Mouse (Mus musculus) limb, embryonic 13.5 days (tissue): ENCODE data around the gene Pheta2. TPM values are rescaled to one million over a fixed set of nuclear protein-coding genes. Genes with fewer than 3 reads are reported as not detected.
"Not testable (repeated sequence)": the region's sequence is repeated elsewhere in the genome, so short reads cannot be mapped to it uniquely, and the experiment has no call there.

ENCODE experiments used
- ATAC-seq: fragments of 200-750 bp; cut with Nextera tagmentation; 2 replicates; pipeline ENCODE4 v1.8.0; 2017; ENCODE audit warnings: low read depth, moderate number of reproducible peaks, moderate TSS enrichment; ENCODE audit not compliant: low FRiP score
- H3K27ac ChIP-seq: fragments of 300-500 bp; sonication (generic); 2 replicates; pipeline ENCODE4 v1.5.1; 2015; ENCODE audit warnings: inconsistent platforms, mild to moderate bottlenecking, moderate library complexity
- H3K27me3 ChIP-seq: fragments of 300-500 bp; sonication (generic); 2 replicates; pipeline ENCODE4 v1.6.1; 2015; ENCODE audit warnings: mild to moderate bottlenecking, inconsistent platforms
- H3K36me3 ChIP-seq: fragments of 300-500 bp; sonication (generic); 2 replicates; pipeline ENCODE4 v1.6.1; 2015; ENCODE audit warnings: inconsistent platforms, mild to moderate bottlenecking, moderate library complexity
- H3K4me1 ChIP-seq: fragments of 300-500 bp; sonication (generic); 2 replicates; pipeline ENCODE4 v1.6.1; 2015; ENCODE audit warnings: inconsistent platforms
- H3K4me2 ChIP-seq: fragments of 300-500 bp; sonication (generic); replicated peaks from 2 replicates; pipeline ENCODE4 v1.6.1; 2015; ENCODE audit warnings: inconsistent platforms, mild to moderate bottlenecking, moderate library complexity
- H3K4me3 ChIP-seq: fragments of 300-500 bp; sonication (generic); 2 replicates; pipeline ENCODE4 v1.5.1; 2015; ENCODE audit warnings: moderate library complexity, mild to moderate bottlenecking, inconsistent platforms
- H3K9ac ChIP-seq: fragments of 300-500 bp; sonication (generic); 2 replicates; pipeline ENCODE4 v1.6.1; 2015; ENCODE audit warnings: mild to moderate bottlenecking, inconsistent platforms
- H3K9me3 ChIP-seq: fragments of 300-500 bp; sonication (generic); 2 replicates; pipeline ENCODE4 v1.6.1; 2016; ENCODE audit warnings: inconsistent platforms
- WGBS: fragments of 180-500 bp; shearing (Covaris S2); methylation state at CpG from one replicate; pipeline ENCODE4 v1.1.7; 2015; 5-methylcytosine and 5-hydroxymethylcytosine counted together
- polyA plus RNA-seq: library from polyadenylated mRNA; unstranded; fragments of >200 nt; fragmentation: Nextera tagmentation; extraction: Ambion mirVana; gene quantifications from 2 replicates; pipeline ENCODE4 v1.2.1, GENCODE M21; 2015

Pheta2 gene
- polyA plus RNA-seq, 1 experiment from 2014 or later: 18.6 TPM

DNA sequence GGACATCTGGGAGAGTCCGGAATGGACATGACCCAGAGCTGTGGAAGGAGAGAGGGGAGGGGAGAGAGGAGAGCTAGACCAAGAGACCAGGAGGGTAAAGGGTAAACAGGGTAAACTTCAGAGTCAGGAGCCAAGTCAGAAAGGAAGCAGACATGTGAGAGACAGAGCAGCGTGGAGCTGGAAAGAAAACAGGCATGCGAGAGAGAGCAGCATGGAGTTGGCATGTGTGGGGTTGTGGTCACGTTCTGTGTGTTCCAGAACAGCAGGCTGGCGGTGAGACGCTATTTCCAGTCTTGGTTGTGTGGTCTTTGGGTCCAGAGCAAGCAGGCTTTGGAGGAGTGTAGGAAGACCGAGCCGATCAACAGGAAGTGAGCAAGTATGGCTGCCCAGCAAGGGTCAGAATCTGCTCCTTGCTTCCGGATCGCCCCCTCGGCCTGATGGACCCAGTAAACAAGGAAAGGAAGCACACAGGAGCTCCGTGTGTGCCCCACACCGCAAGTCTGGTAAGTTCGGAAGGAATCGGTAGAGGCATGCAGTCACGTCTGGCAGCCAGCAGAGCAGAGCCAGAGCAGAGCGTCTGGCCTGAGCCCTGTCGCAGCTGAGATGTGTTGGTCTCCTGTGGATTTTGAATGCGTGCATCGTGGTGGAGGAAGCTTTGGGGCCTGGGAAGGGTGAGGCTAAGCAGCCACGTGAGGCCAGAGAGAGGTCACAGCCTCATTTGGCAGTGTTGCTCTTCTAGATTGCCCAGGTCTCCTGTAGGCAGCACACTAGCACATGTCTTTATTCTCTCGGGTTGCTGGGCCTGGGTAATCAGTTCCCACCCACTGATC lies 19.9 kb downstream of the Pheta2 start:
- no peak overlapping the region; the same call in 1 of the 2 replicates for H3K9ac ChIP-seq
- peak overlapping the region; percentile 4; the same call in 1 of the 2 replicates for H3K27ac ChIP-seq
- no peaks in the 10 kb centered on the region for H3K9me3 ChIP-seq
- peaks cover 18% of the 10 kb centered on the region for H3K4me1 ChIP-seq
- no peaks in the 10 kb centered on the region for H3K36me3 ChIP-seq
- WGBS: 54% methylated on average over 22 of the region's 22 CpGs
- H3K4me3 ChIP-seq: no peak overlapping the region
- no peak for ATAC-seq
- no peaks in the 10 kb centered on the region for H3K27me3 ChIP-seq
- H3K4me2 ChIP-seq: no peak overlapping the region

DNA sequence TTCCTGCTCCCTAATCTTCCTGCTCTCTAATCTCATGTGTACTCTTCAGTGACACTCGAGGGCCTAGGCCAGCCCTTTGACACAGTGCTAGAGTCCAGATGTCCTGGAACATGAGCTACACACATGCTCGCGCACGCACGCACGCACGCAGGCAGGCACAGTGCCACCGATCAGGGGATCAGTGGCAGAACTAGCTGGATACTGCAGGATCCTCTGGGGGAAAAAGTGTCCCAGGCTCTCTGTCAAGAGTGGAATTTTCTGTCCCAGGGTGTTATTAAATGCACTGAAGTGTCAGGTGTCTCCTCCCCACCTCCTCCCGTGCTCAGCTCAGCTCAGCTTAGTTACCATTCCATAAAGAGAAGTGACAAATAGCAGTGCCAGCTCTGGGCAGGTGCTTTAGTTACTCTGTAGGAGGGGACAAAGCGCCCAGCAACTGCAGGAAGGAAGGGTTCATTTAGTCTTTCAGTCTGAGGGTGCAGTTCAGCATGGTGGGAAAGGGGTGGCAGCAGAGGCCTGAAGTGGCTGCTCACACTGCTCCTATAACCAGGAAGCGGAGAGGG lies 22.8 kb downstream of the Pheta2 start:
- peaks cover 14% of the 10 kb centered on the region; the same call in 1 of the 2 replicates for H3K4me1 ChIP-seq
- H3K9me3 ChIP-seq: no peaks in the 10 kb centered on the region
- 73% methylated on average over 11 of the region's 11 CpGs for WGBS
- peak; percentile 48; the same call in 1 of the 2 replicates for ATAC-seq
- H3K4me2 ChIP-seq: no peak overlapping the region
- H3K36me3 ChIP-seq: no peaks in the 10 kb centered on the region
- no peak overlapping the region for H3K4me3 ChIP-seq
- H3K9ac ChIP-seq: no peak overlapping the region
- no peaks in the 10 kb centered on the region for H3K27me3 ChIP-seq
- no peak overlapping the region for H3K27ac ChIP-seq

DNA sequence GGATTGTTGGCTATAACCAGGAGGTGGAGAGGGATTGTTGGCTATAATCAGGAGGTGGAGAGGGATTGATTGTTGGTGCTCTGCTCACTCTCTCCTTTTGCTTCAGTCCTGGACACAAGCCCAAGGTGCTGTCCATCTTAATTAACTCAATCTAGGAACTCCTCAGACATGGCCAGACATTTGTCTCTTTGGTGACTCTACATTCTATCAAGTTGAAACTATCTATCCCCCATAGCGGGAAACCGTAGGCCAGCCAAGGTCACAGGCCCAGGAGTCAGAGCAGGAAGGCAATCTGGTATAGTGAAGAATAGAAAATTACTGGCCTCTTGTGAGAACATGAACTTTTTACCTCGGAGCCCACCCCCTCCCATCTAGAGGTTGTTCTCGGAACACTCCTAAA lies 23.5 kb downstream of the Pheta2 start:
- Histone ChIP-seq H3K4me2 (no peak overlapping the region), H3K27me3 (no peaks in the 10 kb centered on the region), H3K27ac (no peak overlapping the region), H3K9ac (no peak overlapping the region), H3K9me3 (no peaks in the 10 kb centered on the region), H3K4me3 (no peak overlapping the region), H3K36me3 (no peaks in the 10 kb centered on the region), H3K4me1 (peaks cover 14% of the 10 kb centered on the region; the same call in 1 of the 2 replicates)
- 77% methylated on average over 4 of the region's 4 CpGs for WGBS
- ATAC-seq: no peak

DNA sequence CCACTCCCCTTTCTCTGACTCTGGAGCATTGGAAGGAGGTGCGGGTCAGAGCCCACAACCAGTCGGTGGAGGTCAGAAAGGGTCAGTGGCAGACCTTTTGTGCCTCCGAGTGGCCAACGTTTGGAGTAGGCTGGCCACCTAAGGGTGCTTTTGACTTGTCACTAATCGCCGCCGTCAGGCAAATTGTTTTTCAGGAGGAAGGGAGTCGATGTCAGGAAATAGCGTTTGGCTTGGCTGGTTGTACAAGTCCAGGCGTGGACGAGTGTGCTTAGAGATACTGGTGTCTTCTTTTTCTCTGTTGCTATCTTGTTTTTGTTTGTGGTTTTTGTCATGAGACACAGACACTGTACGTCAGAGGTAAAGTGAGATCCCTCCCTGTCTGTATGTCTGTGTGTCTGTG lies 25.1 kb downstream of the Pheta2 start:
- not testable (repeated sequence) for H3K36me3 ChIP-seq, H3K4me3 ChIP-seq, H3K27me3 ChIP-seq, H3K27ac ChIP-seq, H3K9ac ChIP-seq, H3K9me3 ChIP-seq, H3K4me2 ChIP-seq, H3K4me1 ChIP-seq, ATAC-seq
- WGBS: 79% methylated on average over 7 of the region's 12 CpGs

DNA sequence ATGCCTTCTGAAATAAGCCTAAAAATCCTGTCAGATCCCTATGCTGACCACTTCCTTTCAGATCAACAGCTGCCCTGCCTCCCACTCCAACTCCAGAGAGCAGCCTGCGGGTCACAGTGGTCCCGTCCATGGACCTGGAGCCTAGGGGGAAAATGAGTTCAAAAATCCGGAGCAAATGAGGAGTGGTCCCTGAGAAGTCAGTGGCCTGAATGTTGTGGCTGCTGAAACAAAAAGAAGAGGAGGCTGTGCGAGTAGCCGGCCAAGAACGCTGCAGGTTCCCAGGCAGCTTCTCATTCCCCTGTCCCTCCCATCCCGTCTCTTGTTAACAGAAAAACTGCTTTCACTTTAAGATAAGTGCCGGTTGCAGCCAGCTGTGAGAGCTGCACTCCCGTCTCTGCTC lies 25.8 kb downstream of the Pheta2 start:
- H3K27me3 ChIP-seq, ATAC-seq, H3K4me1 ChIP-seq, H3K4me3 ChIP-seq, H3K4me2 ChIP-seq, H3K27ac ChIP-seq, H3K36me3 ChIP-seq, H3K9ac ChIP-seq, H3K9me3 ChIP-seq: not testable (repeated sequence)
- WGBS: 18% methylated on average over 6 of the region's 9 CpGs

DNA sequence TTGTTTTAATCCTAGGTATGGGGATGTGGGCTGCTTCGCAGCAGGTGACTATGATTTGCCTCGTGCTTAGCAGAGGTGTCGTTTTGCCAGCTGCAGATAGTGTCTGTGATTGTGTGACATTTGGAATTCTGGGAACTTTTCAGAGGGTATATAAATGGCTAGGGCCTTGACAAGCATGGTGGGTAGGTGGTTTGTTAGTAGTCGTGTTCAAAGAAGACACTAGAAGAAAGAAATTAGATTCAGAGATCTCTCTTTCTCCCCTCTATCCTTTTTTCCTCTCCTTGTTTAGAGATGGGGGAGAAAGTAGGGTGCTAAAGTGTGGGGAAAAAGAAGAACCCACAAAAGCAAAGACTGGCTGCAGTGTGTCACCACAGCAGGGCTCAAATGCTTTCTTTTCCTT lies 29.4 kb downstream of the Pheta2 start:
- no peak overlapping the region for H3K4me3 ChIP-seq
- WGBS: 84% methylated on average over 4 of the region's 4 CpGs
- no peak overlapping the region for H3K4me2 ChIP-seq
- no peak for ATAC-seq
- H3K27me3 ChIP-seq: no peaks in the 10 kb centered on the region
- no peaks in the 10 kb centered on the region for H3K4me1 ChIP-seq
- H3K36me3 ChIP-seq: no peaks in the 10 kb centered on the region
- H3K9me3 ChIP-seq: no peaks in the 10 kb centered on the region
- no peak overlapping the region for H3K9ac ChIP-seq
- H3K27ac ChIP-seq: no peak overlapping the region

DNA sequence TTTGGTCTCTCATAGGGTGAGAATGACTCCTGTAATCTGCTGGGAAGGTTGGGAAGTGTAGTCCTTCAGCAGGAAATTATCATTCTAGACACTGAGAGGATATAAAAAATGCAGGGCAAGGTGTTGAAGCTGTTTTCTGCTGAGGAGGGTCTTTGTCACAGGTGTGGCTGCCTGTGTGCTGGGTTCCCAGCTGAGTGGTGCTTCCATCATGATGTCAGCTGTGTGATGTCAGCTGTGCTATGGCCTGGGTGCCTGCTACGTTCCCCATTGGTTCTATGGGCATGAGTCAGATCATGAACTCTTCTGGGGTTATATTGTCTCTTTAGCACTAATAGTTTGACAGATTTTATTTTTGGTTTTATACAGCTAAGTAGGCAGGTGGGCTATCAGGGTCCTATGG lies 30.1 kb downstream of the Pheta2 start:
- Histone ChIP-seq H3K27me3 (no peaks in the 10 kb centered on the region), H3K4me2 (no peak overlapping the region), H3K4me3 (no peak overlapping the region), H3K27ac (no peak overlapping the region), H3K9me3 (no peaks in the 10 kb centered on the region), H3K36me3 (no peaks in the 10 kb centered on the region), H3K4me1 (no peaks in the 10 kb centered on the region), H3K9ac (no peak overlapping the region)
- 81% methylated on average over 1 of the region's 1 CpGs for WGBS
- no peak for ATAC-seq

DNA sequence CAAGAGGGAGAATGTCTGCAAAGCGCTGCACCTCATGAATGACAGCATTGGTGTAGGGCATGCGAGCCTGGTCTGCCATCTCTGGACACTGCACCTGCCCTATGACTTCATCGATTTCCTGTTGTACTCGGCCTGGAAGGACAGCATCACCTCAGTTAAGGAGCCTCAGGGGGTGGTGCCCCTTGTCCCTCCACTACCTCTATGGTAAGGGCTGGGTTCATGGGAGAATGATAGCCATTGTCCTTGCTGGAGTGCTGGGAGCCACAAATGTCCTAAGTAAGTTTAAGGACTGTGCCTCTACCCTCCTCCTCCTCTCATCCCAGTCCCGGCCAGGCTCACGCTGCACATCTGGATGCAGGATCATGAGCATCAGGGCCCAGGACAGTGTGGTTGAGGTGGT lies 33.7 kb downstream of the Pheta2 start:
- Histone ChIP-seq H3K9ac (no peak overlapping the region), H3K27ac (no peak overlapping the region), H3K36me3 (no peaks in the 10 kb centered on the region), H3K9me3 (no peaks in the 10 kb centered on the region), H3K4me3 (no peak overlapping the region), H3K4me1 (peaks cover 8% of the 10 kb centered on the region; the same call in 1 of the 2 replicates), H3K4me2 (no peak overlapping the region), H3K27me3 (no peaks in the 10 kb centered on the region)
- no peak for ATAC-seq
- WGBS: 87% methylated on average over 6 of the region's 6 CpGs

DNA sequence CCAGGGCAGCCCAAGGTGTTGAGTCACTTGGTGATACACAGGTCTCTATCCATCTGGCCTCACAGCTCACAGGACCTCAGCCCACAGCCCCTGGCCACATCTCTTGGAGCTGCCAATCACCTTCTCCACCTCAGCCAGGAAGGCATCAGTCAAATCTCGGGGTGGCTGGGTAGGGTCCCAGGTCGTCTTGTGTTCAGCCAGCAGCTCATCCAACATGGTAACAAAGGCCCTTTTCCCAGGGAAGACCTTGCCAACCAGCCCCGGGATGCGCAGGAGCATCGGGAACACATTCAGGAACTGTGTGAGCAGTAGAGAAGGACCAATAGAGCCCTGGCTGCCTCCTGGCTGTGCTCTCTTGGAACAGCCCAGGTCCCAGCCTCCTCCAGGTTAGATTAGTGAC lies 34.2 kb downstream of the Pheta2 start:
- Histone ChIP-seq H3K4me1 (peaks cover 8% of the 10 kb centered on the region; the same call in 1 of the 2 replicates), H3K9ac (no peak overlapping the region), H3K9me3 (no peaks in the 10 kb centered on the region), H3K36me3 (no peaks in the 10 kb centered on the region), H3K27ac (no peak overlapping the region), H3K4me2 (no peak overlapping the region), H3K4me3 (no peak overlapping the region), H3K27me3 (no peaks in the 10 kb centered on the region)
- no peak for ATAC-seq
- WGBS: 91% methylated on average over 5 of the region's 5 CpGs

DNA sequence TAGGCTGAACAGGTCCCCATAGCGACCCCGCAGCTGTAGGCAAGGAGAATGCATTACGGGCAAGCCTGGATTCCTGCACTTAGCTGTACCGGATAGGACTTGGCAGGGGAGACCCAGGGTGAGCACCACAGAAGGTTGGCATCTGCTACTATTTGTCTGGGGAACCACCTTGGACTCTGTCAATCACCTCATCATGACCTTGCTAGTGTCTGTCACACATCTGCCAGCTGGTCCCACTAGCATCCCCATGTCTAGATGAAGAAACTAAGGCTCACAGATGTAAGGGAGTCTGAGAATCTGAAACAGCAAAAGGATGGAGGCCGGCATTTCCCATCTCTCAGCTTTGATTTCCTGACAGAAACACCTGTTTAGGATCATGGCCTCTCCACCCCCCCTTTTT lies 35.7 kb downstream of the Pheta2 start:
- Histone ChIP-seq H3K36me3 (no peaks in the 10 kb centered on the region), H3K4me1 (peaks cover 11% of the 10 kb centered on the region; the same call in 1 of the 2 replicates), H3K9ac (no peak overlapping the region), H3K27ac (no peak overlapping the region), H3K9me3 (no peaks in the 10 kb centered on the region), H3K27me3 (no peaks in the 10 kb centered on the region), H3K4me3 (no peak overlapping the region), H3K4me2 (no peak overlapping the region)
- ATAC-seq: no peak
- 78% methylated on average over 5 of the region's 5 CpGs for WGBS

DNA sequence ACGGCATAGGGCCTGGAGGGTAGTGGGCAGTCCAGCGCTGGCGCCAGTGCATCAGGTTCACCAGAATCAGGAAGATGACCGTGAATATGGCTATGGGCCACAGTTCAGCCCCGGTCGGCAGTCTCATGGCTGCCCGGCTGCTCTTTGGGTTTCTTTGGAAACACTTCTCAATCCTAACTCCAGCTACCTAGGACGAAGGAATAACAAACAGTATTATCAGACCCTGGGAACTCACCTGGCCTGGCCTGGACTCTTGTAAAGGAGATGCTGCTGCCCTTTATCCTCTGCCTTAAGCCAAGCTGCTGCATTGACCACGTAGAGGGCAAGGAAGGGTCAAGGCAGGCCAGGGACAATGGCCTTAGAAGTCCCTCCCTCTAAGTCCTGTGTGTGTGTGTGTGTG lies 37.1 kb downstream of the Pheta2 start:
- no peak overlapping the region for H3K27ac ChIP-seq
- no peaks in the 10 kb centered on the region for H3K27me3 ChIP-seq
- H3K9me3 ChIP-seq: no peaks in the 10 kb centered on the region
- no peak overlapping the region for H3K4me2 ChIP-seq
- H3K9ac ChIP-seq: no peak overlapping the region
- ATAC-seq: no peak
- 92% methylated on average over 9 of the region's 9 CpGs for WGBS
- H3K4me1 ChIP-seq: peaks cover 16% of the 10 kb centered on the region; the same call in 1 of the 2 replicates
- H3K4me3 ChIP-seq: no peak overlapping the region
- H3K36me3 ChIP-seq: no peaks in the 10 kb centered on the region

DNA sequence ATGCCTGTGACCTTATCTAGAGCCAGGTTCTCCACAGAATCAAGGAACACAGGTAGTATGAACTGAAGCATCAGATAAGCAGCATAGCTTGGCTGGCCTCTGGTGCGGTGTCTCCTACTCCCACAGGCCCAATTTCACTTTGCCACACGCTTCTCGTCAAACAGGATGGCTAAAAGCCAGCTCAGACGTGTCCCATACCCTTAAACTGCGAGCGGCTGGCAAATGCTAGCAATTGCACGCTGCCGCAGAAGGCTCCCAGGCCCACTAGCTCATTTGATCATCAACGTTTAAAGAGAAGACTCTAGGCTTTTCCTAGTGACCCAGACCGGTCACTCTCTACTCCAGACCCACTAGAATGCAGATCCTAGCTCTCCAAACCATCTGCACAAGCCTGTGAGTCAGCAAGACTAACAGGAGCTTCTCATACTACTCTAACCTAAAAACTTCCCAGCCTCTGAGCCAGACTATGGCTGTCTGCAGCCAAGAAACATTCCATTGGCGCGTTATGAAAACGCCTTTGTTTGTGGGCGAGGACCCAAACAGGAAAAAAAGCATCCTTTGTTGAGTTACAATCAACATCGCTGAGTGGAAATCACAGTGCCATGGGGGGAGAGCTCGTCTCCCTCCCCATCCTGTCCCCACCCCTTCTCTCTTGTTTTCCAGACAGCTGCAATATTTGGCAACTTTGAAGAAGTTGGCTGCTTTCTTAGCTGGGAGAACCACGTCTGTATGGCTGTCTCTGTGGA lies 37.8 kb downstream of the Pheta2 start:
- Histone ChIP-seq H3K4me3 (no peak overlapping the region), H3K9me3 (no peaks in the 10 kb centered on the region), H3K4me1 (peaks cover 19% of the 10 kb centered on the region; the same call in 1 of the 2 replicates), H3K9ac (no peak overlapping the region), H3K4me2 (no peak overlapping the region), H3K27ac (no peak overlapping the region), H3K27me3 (no peaks in the 10 kb centered on the region), H3K36me3 (no peaks in the 10 kb centered on the region)
- WGBS: 76% methylated on average over 17 of the region's 17 CpGs
- ATAC-seq: no peak
